Mouse (Mus musculus) left cerebral cortex, adult 2 months (tissue): ENCODE results near the gene Egr4. TPM values are rescaled to one million over a fixed set of nuclear protein-coding genes. Genes with fewer than 3 reads are reported as not detected.

ENCODE experiments used
- DNase-seq, 2 experiments: peaks; one replicate each; pipeline ENCODE4 v3.0.0; 2021 to 2022; ENCODE audit warnings: low spot score in 2 of 2, mixed read lengths in 1 of 2; ENCODE audit errors: extremely low spot score in 1 of 2
- H3K27ac ChIP-seq: fragments of 200-600 bp; 2 replicates; pipeline ENCODE4 v1.8.1; 2022
- H3K4me3 ChIP-seq: fragments of 200-600 bp; 2 replicates; pipeline ENCODE4 v1.8.1; 2022
- CTCF ChIP-seq: fragments of 200-600 bp; IDR thresholded peaks from 2 replicates; pipeline ENCODE4 v1.8.1; 2022; ENCODE audit warnings: antibody characterized with exemption, mild to moderate bottlenecking, moderate library complexity
- intact Hi-C: fragments of 180-260 bp; cut with DNase I; formaldehyde crosslinking; loops from one replicate; pipeline ENCODE4 v1.15.1; 2025
- long read RNA-seq, 2 experiments: library from polyadenylated mRNA; stranded (forward); transcript quantifications; one replicate each; pipeline ENCODE4 v2.0.0; 2021; ENCODE audit warnings: borderline mapping rate in 2 of 2
- total RNA-seq, 2 experiments: library from RNA; stranded (reverse); gene quantifications; 2 replicates each; pipeline ENCODE4 v1.2.3; 2021

The Egr4 gene
- 10 to 100 TPM; 43.7 to 95.7 TPM for total RNA-seq
- long read RNA-seq, experiment 1, transcript Egr4-201 (2 exons, 2,148 nt), result major isoform, 93 of 107 reads
- long read RNA-seq, experiment 1, partial matches to known transcripts, result 0 of 107 reads
- long read RNA-seq, experiment 1, other reads (novel, unspliced or antisense), result 14 of 107 reads
- long read RNA-seq, experiment 2, transcript Egr4-201 (2 exons, 2,148 nt), result major isoform, 174 of 189 reads
- long read RNA-seq, experiment 2, partial matches to known transcripts, result 14 of 189 reads
- long read RNA-seq, experiment 2, other reads (novel, unspliced or antisense), result 1 of 189 reads

- intact Hi-C loops, result loop anchor here (2.0 to 10.0 kb wide), 4 partner anchors 33 to 391 kb away; partner anchors contain the start of genes Alms1, Cct7, Nat8f4 and Pradc1
- Histone ChIP-seq H3K27ac (peak within 1 kb of the TSS; percentile 87), H3K4me3 (peak within 1 kb of the TSS; percentile 50)
- no peak for TF ChIP-seq CTCF
- DNase-seq, result peak; percentile 92
Observed at GRCm38 (mm10) chr6:85513531-85513910, at the start of gene Egr4. TSS of gene Egr4 (minus strand) at chr6:85513589.

- Histone ChIP-seq H3K27ac (no peak overlapping the region), H3K4me3 (no peak overlapping the region)
- intact Hi-C loops, result no loop called here
- no peak for DNase-seq
- TF ChIP-seq CTCF, result peak; percentile 14
Observed at GRCm38 (mm10) chr6:85562374-85562773, 49.0 kb upstream of the Egr4 start.

- TF ChIP-seq CTCF, result no peak
- intact Hi-C loops, result no loop called here
- H3K4me3 ChIP-seq, result no peak overlapping the region
- no peak for DNase-seq
- no peak overlapping the region for H3K27ac ChIP-seq
Observed at GRCm38 (mm10) chr6:85547642-85548041, 34.3 kb upstream of the Egr4 start.

GRCm38 (mm10) chr6:85544251-85544881 is 31.0 kb upstream of the Egr4 start:
- intact Hi-C loops, result no loop called here
- Histone ChIP-seq H3K27ac (peak overlapping the region; percentile 53), H3K4me3 (peak overlapping the region; percentile 3; the same call in 1 of the 2 replicates)
- TF ChIP-seq CTCF, result no peak
- peak; percentile 16 to 33 for DNase-seq

GRCm38 (mm10) chr6:85543351-85544175 is 30.2 kb upstream of the Egr4 start:
- no peak for TF ChIP-seq CTCF
- no peak for DNase-seq
- H3K4me3 ChIP-seq, result no peak overlapping the region; the same call in 1 of the 2 replicates
- intact Hi-C loops, result no loop called here
- H3K27ac ChIP-seq, result no peak overlapping the region; the same call in 1 of the 2 replicates

GRCm38 (mm10) chr6:85522825-85523224 is 9.4 kb upstream of the Egr4 start:
- Histone ChIP-seq H3K4me3 (no peak overlapping the region), H3K27ac (no peak overlapping the region)
- peak in 1 of 2 experiments; percentile 18 for DNase-seq
- intact Hi-C loops, result no loop called here
- no peak for TF ChIP-seq CTCF

DNA sequence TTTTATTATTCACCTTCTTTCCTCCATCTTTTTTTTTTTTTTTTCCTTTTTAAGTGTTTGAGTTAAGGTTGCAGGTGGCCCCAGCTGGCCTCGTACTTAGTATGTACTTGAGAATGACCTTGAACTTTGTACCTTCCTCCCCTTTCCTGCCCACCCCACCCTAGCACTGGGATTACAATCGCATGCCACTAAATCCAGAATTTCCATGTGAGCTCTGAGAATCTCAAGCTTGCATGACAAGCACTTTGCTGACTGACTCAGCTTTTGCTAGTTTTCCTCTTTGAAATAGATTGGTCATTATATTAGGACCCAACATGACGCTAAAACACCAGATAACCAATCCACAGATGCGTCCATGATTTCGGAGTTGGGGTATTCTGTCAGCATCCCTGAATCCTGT is 8.6 kb upstream of the Egr4 start:
- no peak for DNase-seq
- intact Hi-C loops, result no loop called here
- no peak for TF ChIP-seq CTCF
- Histone ChIP-seq H3K4me3 (no peak overlapping the region), H3K27ac (no peak overlapping the region)

DNA sequence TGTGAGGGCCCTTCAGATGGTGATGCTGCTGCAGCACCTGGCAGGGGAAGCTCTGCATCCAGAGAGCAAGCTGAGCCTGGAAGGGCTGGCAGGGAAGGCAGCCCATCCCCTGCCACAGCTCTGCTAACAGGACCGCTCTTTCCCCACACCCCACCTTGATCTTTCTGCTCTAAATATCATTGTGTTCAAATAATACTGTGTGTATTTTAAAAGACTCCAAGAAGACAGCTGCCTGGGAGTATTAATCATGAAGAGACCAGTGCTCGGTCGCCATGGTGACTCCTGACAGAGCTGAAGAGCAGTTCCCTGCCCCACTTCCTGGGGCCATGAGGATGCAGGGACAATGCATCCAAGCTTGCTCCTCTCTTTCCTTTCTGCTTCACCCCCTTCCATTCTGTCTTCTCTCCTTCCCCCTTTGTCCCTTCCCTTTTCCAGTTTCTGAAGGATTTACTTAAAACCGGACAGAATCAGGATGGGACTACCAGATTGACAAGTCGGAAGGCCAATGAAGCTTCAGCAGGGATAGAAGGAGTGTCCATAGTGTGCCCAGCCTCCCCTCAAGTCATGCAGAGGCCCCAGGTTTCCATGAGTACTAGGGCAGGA is 4.8 kb upstream of the Egr4 start:
- TF ChIP-seq CTCF, result no peak
- DNase-seq, result peak; percentile 29 to 38
- peak overlapping the region; percentile 61 for H3K27ac ChIP-seq
- no peak overlapping the region for H3K4me3 ChIP-seq
- intact Hi-C loops, result loop anchor here (10.0 kb wide), 1 partner anchor 387 kb away; the partner anchor contains the start of gene Nat8f4

DNA sequence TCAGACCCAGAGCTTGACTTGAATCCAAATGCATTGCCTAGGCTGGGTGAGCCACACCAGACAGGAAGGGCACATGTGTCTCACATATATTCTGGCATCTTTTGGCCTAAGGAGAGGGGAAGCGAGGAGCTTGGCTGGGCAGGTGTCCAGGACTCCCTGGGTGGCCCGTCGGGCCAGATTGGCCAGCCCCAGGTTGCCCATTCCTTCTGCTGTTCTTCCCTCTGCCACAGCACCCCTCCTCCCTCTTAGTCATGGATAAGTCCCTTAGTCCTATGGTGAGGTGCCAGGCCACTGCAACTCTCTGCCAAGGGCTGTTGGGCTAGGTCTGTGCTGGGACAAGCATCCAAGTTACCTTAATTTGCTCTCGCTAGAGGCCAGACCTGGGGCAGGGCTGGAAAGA is 2.6 kb upstream of the Egr4 start:
- TF ChIP-seq CTCF, result no peak
- Histone ChIP-seq H3K4me3 (no peak overlapping the region), H3K27ac (no peak overlapping the region)
- no peak for DNase-seq
- intact Hi-C loops, result loop anchor here (10.0 kb wide), 1 partner anchor 389 kb away; the partner anchor contains the start of gene Nat8f4

DNA sequence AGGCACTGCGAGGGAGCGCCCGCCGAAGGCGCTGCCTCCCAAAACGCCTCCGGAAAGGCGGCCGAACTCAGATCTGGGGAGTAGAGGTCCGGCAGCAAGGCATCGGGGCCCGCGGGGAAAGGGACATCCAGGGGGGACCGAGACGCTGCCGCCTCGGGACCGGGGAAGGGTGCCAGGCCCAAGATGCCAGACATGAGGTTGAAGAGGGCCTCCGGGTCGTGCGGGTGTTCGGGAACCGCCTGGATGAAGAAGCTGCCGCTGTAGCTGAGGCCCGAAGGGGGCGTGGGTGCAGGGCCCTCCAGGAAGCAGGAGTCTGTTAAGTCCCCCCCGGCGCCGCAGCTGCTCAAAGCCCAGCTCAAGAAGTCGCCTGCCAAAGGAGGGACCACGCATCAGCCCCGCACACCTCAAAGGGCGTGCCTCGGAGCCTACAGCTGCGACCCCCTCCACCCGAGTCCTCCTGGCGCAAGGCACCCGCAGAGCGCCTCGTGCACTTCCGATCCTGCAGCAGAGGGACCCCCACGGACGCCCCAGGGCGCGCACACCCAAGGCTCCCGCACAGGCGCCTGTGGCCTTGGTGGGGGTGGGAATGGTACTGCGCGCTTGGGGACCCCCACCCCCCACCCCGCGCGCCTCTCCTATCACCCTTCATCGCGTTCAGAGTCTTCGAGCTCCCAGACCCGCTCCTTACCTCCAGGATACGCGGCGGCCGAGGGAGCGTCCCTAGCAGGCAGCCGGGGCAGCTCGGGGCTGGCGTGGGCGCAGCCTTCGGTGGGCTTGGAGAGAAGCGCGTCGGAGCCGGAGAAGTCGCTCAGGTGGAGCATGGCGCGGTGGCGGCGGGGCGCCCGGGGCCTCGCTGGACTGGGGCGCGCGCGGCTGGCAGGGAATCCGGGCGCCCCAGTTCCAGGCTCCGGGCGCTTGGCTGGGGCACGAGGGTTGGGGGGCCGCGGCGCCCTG is 535 bp downstream of the Egr4 start:
- H3K4me3 ChIP-seq, result peak overlapping the region; percentile 50
- DNase-seq, result peak; percentile 39 to 47
- H3K27ac ChIP-seq, result peak overlapping the region; percentile 87
- intact Hi-C loops, result loop anchor here (2.0 to 10.0 kb wide), 4 partner anchors 32 to 392 kb away; partner anchors contain the start of genes Alms1, Cct7, Nat8f4 and Pradc1
- TF ChIP-seq CTCF, result no peak
